Mouse (Mus musculus): ENCODE data around the gene Efcab10. TPM values are rescaled to one million over a fixed set of nuclear protein-coding genes. Genes with fewer than 3 reads are reported as not detected.

Efcab10 gene
- 7.8 TPM for polyA plus RNA-seq (2014; fragmentation: Illumina TruSeq; extraction: RNeasy Lipid Tissue Mini Kit (QIAGEN cat#74804); ENCODE audit: low read depth, low replicate concordance)

DNA sequence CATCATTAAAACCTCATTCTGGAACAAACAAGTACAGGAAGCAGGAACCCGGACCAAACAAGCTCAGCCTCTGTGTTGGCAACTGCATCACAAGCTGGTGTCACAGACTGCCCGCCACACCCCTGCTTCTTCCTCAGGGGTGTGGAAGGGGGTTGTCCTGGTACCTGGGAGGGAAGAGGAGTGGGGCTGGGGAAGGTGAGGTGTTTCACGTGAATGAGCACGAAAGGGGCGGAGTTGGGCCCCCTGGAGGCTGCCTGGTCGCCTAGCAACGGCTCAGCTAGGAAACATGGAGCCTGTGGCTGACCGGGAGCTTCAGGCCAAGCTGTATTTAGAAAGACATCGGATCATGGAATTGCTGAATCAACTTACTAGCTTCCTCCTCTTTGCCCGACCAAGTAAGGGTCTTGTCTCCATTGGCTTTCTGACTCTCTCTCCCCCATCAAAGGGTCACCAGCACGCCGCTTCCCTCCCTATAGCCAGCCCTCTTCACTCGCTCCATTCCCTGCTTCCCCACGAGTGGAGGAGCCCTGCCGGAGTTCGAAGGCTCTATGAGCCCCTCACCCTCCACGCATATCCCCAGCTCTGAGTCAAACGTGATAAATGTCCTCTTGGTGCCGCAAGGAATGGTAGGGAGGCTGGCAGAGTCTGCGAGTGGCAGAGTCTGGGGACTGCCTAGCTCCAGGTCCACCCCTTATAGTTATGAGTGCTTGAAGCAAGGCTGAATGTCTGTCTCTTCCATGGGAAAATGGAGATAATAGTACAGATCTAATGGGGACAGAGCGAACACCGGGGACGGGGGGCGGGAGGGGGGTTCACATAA is at the start of gene Efcab10:
Gene Efcab10, plus strand, starts transcription at position 51 of the 820 bp plus-strand sequence.

DNA sequence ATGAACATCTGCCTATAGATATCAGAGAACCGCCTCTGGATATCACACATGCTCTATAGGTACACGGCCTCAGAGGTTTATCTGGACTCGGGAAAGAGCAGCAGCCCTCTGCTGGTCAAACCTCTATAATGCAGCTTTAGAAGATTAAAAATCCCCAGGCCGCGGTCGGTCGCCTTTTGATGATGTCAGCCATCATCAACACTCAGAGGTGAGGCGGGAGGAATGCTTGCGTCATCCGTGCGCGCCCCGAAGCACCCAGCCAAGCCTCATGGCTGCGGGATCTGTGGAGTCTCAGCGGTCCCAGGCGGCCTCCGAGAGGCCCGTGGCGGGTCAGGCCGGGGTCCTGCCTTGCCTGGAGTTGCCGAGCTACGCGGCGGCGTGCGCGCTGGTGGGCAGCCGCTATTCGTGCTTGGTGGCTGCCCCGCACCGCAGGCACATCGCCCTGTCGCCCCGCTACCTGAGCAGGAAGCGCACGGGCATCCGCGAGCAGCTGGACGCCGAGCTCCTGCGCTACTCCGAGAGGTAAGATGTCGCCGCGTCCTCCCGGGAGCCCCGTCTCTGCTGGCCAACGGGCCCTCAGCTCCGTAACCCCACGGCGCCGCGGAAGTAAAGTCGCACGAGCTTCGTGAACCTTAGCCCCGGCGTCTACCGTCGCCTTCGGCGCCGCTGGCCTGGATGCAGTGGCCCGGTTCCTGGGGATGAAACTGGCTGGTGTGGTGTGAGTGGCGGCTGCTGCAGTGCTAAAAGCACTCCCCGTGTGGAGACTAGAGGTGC is 34.9 kb downstream of the Efcab10 start, which contains the start of gene Twistnb:
Gene Twistnb, plus strand, starts transcription at position 249 of the 774 bp plus-strand sequence.

Other genes starting within 250 kb of the Efcab10 start
- 19.8 TPM for gene Atxn7l1, start 247.2 kb upstream of the Efcab10 start, polyA plus RNA-seq (2014; fragmentation: Illumina TruSeq; extraction: RNeasy Lipid Tissue Mini Kit (QIAGEN cat#74804); ENCODE audit: low read depth, low replicate concordance)
- gene Twistnb, start 34.8 kb downstream of the Efcab10 start, polyA plus RNA-seq (2014; fragmentation: Illumina TruSeq; extraction: RNeasy Lipid Tissue Mini Kit (QIAGEN cat#74804); ENCODE audit: low read depth, low replicate concordance): 5.4 TPM

Data from adipose tissue, adult 10 weeks (tissue).